Mouse (Mus musculus) thymus, adult 2 months (tissue): Measurements from ENCODE around the gene Krt81.

Experiments used
- CTCF ChIP-seq: fragments of 200-500 bp; IDR thresholded peaks from 2 replicates; pipeline ENCODE4 v1.5.1; 2012; ENCODE audit warnings: mild to moderate bottlenecking, control low read depth, low read length, moderate library complexity, borderline replicate concordance; ENCODE audit not compliant: control insufficient read depth, poor library complexity, insufficient read depth; ENCODE audit errors: extremely low read depth
- POLR2A ChIP-seq: fragments of 200-500 bp; IDR thresholded peaks from 2 replicates; pipeline ENCODE4 v1.6.1; 2012; ENCODE audit warnings: mild to moderate bottlenecking, low read length, control low read depth, moderate library complexity; ENCODE audit not compliant: control insufficient read depth, poor library complexity, insufficient read depth; ENCODE audit errors: extremely low read depth

- TF ChIP-seq CTCF (no peak), POLR2A (no peak)
These were observed 27.9 kb upstream of the Krt81 start, which contains the start of gene Krt83 for GRCm38 (mm10) chr15:101491431-101491830.
